Mouse (Mus musculus) lung, embryonic 14.5 days (tissue): Measurements from ENCODE around the gene Klhdc4. TPM values are rescaled to one million over a fixed set of nuclear protein-coding genes. Genes with fewer than 3 reads are reported as not detected.

ENCODE experiments used
- ATAC-seq: fragments of 200-750 bp; cut with Nextera tagmentation; 2 replicates; pipeline ENCODE4 v1.8.0; 2017; ENCODE audit warnings: mild to moderate bottlenecking, moderate TSS enrichment, moderate library complexity; ENCODE audit not compliant: insufficient read depth
- DNase-seq: peaks from one replicate; pipeline ENCODE4 v3.0.0-alpha.2; 2015
- H3K27ac ChIP-seq: fragments of 300-500 bp; sonication (generic); 2 replicates; pipeline ENCODE4 v1.5.1; 2014; ENCODE audit warnings: low read depth, mild to moderate bottlenecking, moderate library complexity
- H3K27me3 ChIP-seq: fragments of 300-500 bp; sonication (generic); 2 replicates; pipeline ENCODE4 v1.6.1; 2014; ENCODE audit warnings: low read length, control low read depth; ENCODE audit not compliant: insufficient read depth
- H3K36me3 ChIP-seq: fragments of 300-500 bp; sonication (generic); 2 replicates; pipeline ENCODE4 v1.6.1; 2014; ENCODE audit warnings: control low read depth; ENCODE audit not compliant: insufficient read depth
- H3K4me1 ChIP-seq: fragments of 300-500 bp; sonication (generic); 2 replicates; pipeline ENCODE4 v1.6.1; 2014; ENCODE audit warnings: antibody characterized with exemption, control low read depth; ENCODE audit not compliant: insufficient read depth
- H3K4me2 ChIP-seq: fragments of 300-500 bp; sonication (generic); 2 replicates; pipeline ENCODE4 v1.6.1; 2014; ENCODE audit warnings: mild to moderate bottlenecking
- H3K4me3 ChIP-seq: fragments of 300-500 bp; sonication (generic); 2 replicates; pipeline ENCODE4 v1.5.1; 2014; ENCODE audit warnings: low read depth, low read length
- H3K9ac ChIP-seq: fragments of 300-500 bp; sonication (generic); 2 replicates; pipeline ENCODE4 v1.6.1; 2014
- H3K9me3 ChIP-seq: fragments of 300-500 bp; sonication (generic); 2 replicates; pipeline ENCODE4 v1.6.1; 2016; ENCODE audit warnings: low read depth, low read length, control low read depth
- CTCF ChIP-seq: IDR thresholded peaks from 2 replicates; pipeline ENCODE4 v1.5.1; 2016; ENCODE audit warnings: antibody characterized with exemption, low read depth
- WGBS: fragments of 180-500 bp; shearing (Covaris S2); extraction: QIAGEN DNeasy Blood & Tissue Kit; methylation state at CpG from one replicate; pipeline ENCODE4 v1.1.7; 2014; 5-methylcytosine and 5-hydroxymethylcytosine counted together
- polyA plus RNA-seq: library from polyadenylated mRNA; unstranded; fragments of >200 nt; fragmentation: Nextera tagmentation; extraction: Ambion mirVana; gene quantifications from 2 replicates; pipeline ENCODE4 v1.2.1, GENCODE M21; 2014

Klhdc4 gene
- polyA plus RNA-seq, 1 experiment from 2014 or later = 47.7 TPM

- no peak for ATAC-seq
These were observed 59.7 kb downstream of the Klhdc4 start for GRCm38 (mm10) chr8:121769621-121770020.

GRCm38 (mm10) chr8:121769095-121769494, 60.3 kb downstream of the Klhdc4 start:
- no peaks in the 10 kb centered on the region for H3K36me3 ChIP-seq
- H3K4me1 ChIP-seq = no peaks in the 10 kb centered on the region
- no peaks in the 10 kb centered on the region for H3K9me3 ChIP-seq
- no peak overlapping the region for H3K4me3 ChIP-seq
- DNase-seq (peak; percentile 15), ATAC-seq (no peak)
- H3K27me3 ChIP-seq = no peaks in the 10 kb centered on the region
- no peak overlapping the region for H3K9ac ChIP-seq
- no peak overlapping the region for H3K27ac ChIP-seq
- H3K4me2 ChIP-seq = no peak overlapping the region
- 22% methylated on average over 3 of the region's 3 CpGs for WGBS
- TF ChIP-seq CTCF = no peak

More at GRCm38 (mm10) chr8:121769621-121770020, 59.7 kb downstream of the Klhdc4 start:
- no peak for TF ChIP-seq CTCF
- no peaks in the 10 kb centered on the region for H3K4me1 ChIP-seq
- no peaks in the 10 kb centered on the region for H3K27me3 ChIP-seq
- no peak for DNase-seq
- H3K9me3 ChIP-seq = no peaks in the 10 kb centered on the region
- H3K36me3 ChIP-seq = no peaks in the 10 kb centered on the region
- H3K4me2 ChIP-seq = no peak overlapping the region
- H3K27ac ChIP-seq = no peak overlapping the region
- 80% methylated on average over 2 of the region's 2 CpGs for WGBS
- H3K9ac ChIP-seq = no peak overlapping the region
- no peak overlapping the region for H3K4me3 ChIP-seq

GRCm38 (mm10) chr8:121765594-121766138, 63.7 kb downstream of the Klhdc4 start:
- no peak overlapping the region for H3K9ac ChIP-seq
- no peaks in the 10 kb centered on the region for H3K4me1 ChIP-seq
- no peak overlapping the region for H3K27ac ChIP-seq
- 67% methylated on average over 7 of the region's 7 CpGs for WGBS
- no peak for TF ChIP-seq CTCF
- no peak for DNase-seq
- no peaks in the 10 kb centered on the region for H3K9me3 ChIP-seq
- no peak overlapping the region for H3K4me3 ChIP-seq
- no peaks in the 10 kb centered on the region for H3K27me3 ChIP-seq
- H3K36me3 ChIP-seq = no peaks in the 10 kb centered on the region
- ATAC-seq = no peak
- H3K4me2 ChIP-seq = no peak overlapping the region

- no peak overlapping the region for H3K4me3 ChIP-seq
- no peak overlapping the region for H3K27ac ChIP-seq
- no peaks in the 10 kb centered on the region for H3K4me1 ChIP-seq
- no peak overlapping the region for H3K4me2 ChIP-seq
- no peaks in the 10 kb centered on the region for H3K36me3 ChIP-seq
- no peak for TF ChIP-seq CTCF
- WGBS = 57% methylated on average over 9 of the region's 9 CpGs
- H3K27me3 ChIP-seq = no peaks in the 10 kb centered on the region
- ATAC-seq (no peak), DNase-seq (no peak)
- no peaks in the 10 kb centered on the region for H3K9me3 ChIP-seq
- H3K9ac ChIP-seq = no peak overlapping the region
These were observed 65.7 kb downstream of the Klhdc4 start for GRCm38 (mm10) chr8:121763700-121764013.

- no peak overlapping the region for H3K27ac ChIP-seq
- 38% methylated on average over 7 of the region's 7 CpGs for WGBS
- ATAC-seq (no peak), DNase-seq (no peak)
- no peaks in the 10 kb centered on the region for H3K4me1 ChIP-seq
- no peaks in the 10 kb centered on the region for H3K9me3 ChIP-seq
- no peak overlapping the region for H3K4me2 ChIP-seq
- no peak overlapping the region for H3K9ac ChIP-seq
- H3K4me3 ChIP-seq = no peak overlapping the region
- no peaks in the 10 kb centered on the region for H3K36me3 ChIP-seq
- TF ChIP-seq CTCF = no peak
- no peaks in the 10 kb centered on the region for H3K27me3 ChIP-seq
These were observed 66.2 kb downstream of the Klhdc4 start for GRCm38 (mm10) chr8:121762999-121763699.

GRCm38 (mm10) chr8:121761480-121761879, 67.9 kb downstream of the Klhdc4 start:
- H3K27ac ChIP-seq = no peak overlapping the region
- no peak overlapping the region for H3K4me3 ChIP-seq
- peak; percentile 93 for DNase-seq
- no peaks in the 10 kb centered on the region for H3K9me3 ChIP-seq
- H3K36me3 ChIP-seq = no peaks in the 10 kb centered on the region
- no peaks in the 10 kb centered on the region for H3K27me3 ChIP-seq
- ATAC-seq = peak; percentile 47; the same call in 1 of the 2 replicates
- TF ChIP-seq CTCF = no peak
- WGBS = 24% methylated on average over 10 of the region's 10 CpGs
- no peaks in the 10 kb centered on the region for H3K4me1 ChIP-seq
- H3K4me2 ChIP-seq = no peak overlapping the region
- H3K9ac ChIP-seq = no peak overlapping the region

GRCm38 (mm10) chr8:121760484-121760883, 68.9 kb downstream of the Klhdc4 start:
- DNase-seq = no peak
- no peak overlapping the region for H3K4me2 ChIP-seq
- no peaks in the 10 kb centered on the region for H3K9me3 ChIP-seq
- no peak overlapping the region for H3K9ac ChIP-seq
- no peak for ATAC-seq
- no peak overlapping the region for H3K27ac ChIP-seq
- H3K4me1 ChIP-seq = no peaks in the 10 kb centered on the region
- H3K27me3 ChIP-seq = no peaks in the 10 kb centered on the region
- no peaks in the 10 kb centered on the region for H3K36me3 ChIP-seq
- 62% methylated on average over 7 of the region's 7 CpGs for WGBS
- no peak overlapping the region for H3K4me3 ChIP-seq
- TF ChIP-seq CTCF = no peak
